Comparison of ENCODE assay signal across 24 mouse cellular contexts in genomic region chr4:117788308-117788707, GRCm38 (mm10). TPM values are rescaled to one million over a fixed set of nuclear protein-coding genes. Genes with fewer than 3 reads are reported as not detected.
A peak's percentile ranks its signal among the peaks of the same experiment; 100 is the strongest.
DNase-seq lines count a peak whose midpoint lies in the region; ATAC-seq and TF ChIP-seq lines count a peak whose summit lies in the region.
"Had no signal": no experiment of that assay in that cellular context is flagged by ENCODE, and none has a peak within 500 bp of the region (broad histone marks: within the 10 kb centered on the region; RNA-seq: fewer than 3 reads in every experiment).

No protein-coding gene starts in this region.

- 32% methylated on average over 10 of the region's 10 CpGs for WGBS in heart, adult 2 months
- 58% methylated on average over 10 of the region's 10 CpGs for WGBS in heart, embryonic 11.5 days (ENCODE audit: insufficient replicate concordance)
- 48% methylated on average over 10 of the region's 10 CpGs for WGBS in heart, postnatal 0 days

- H3K27me3 ChIP-seq in heart, adult 2 months (ENCODE audit: control insufficient read depth, insufficient read depth, low read length), result no peaks in the 10 kb centered on the region
- H3K27me3 ChIP-seq in heart, embryonic 11.5 days (ENCODE audit: control insufficient read depth, insufficient read depth, low read length), result no peaks in the 10 kb centered on the region
- no peaks in the 10 kb centered on the region for H3K27me3 ChIP-seq in heart, postnatal 0 days (ENCODE audit: control insufficient read depth, insufficient read depth, low read length)
- H3K27me3 ChIP-seq: CH12.LX; embryonic facial prominence, embryonic 15.5 days; lung, embryonic 15.5 days; neural tube, embryonic 12.5 days had no signal

- TF ChIP-seq CTCF in heart, adult 2 months (IDR thresholded peaks at IDR 0.05), result no peak
- no peak for TF ChIP-seq CTCF in heart, postnatal 0 days (IDR thresholded peaks at IDR 0.05; ENCODE audit: low read depth)

- no peaks in the 10 kb centered on the region for H3K36me3 ChIP-seq in heart, adult 2 months (ENCODE audit: control insufficient read depth, insufficient read depth, low read length)
- no peaks in the 10 kb centered on the region for H3K36me3 ChIP-seq in heart, embryonic 11.5 days (ENCODE audit: control insufficient read depth, insufficient read depth, low read length)
- H3K36me3 ChIP-seq in heart, postnatal 0 days (replicated peaks; ENCODE audit: control insufficient read depth, insufficient read depth, low read length), result no peaks in the 10 kb centered on the region
- H3K36me3 ChIP-seq: embryonic facial prominence, embryonic 15.5 days; forebrain, embryonic 10.5 days; lung, embryonic 15.5 days; neural tube, embryonic 12.5 days had no signal

- no peak for ATAC-seq in heart, embryonic 11.5 days (replicated peaks; ENCODE audit: insufficient number of reproducible peaks, low FRiP score, low TSS enrichment)
- ATAC-seq in heart, postnatal 0 days (ENCODE audit: insufficient read depth, low read depth), result peak; percentile 27; the same call in 1 of the 2 replicates
- ATAC-seq in granulocyte monocyte progenitor cell, adult 5-6 weeks (replicated peaks; ENCODE audit: poor library complexity, severe bottlenecking), result no peak

- intact Hi-C loops in heart, adult 2 months (cut with DNase I), result no loop called here

- peak; percentile 23 to 41 for DNase-seq in heart, adult 2 months
- DNase-seq in lung, postnatal 36 days, result peak; percentile 61
- DNase-seq in lung, postnatal 14 days, result no peak
- peak; percentile 16 for DNase-seq in heart, postnatal 0 days (ENCODE audit: low spot score)
- peak; percentile 63 for DNase-seq in testis, postnatal 10 days (ENCODE audit: low spot score)
- DNase-seq in gastrocnemius, adult 8-10 months (ENCODE audit: low spot score in 2 of 2), result no peak
- DNase-seq: cerebellum, adult 9-11 months; embryo, embryonic 11 days; gastrocnemius, postnatal 10 days; kidney, adult 18-20 months; kidney, postnatal 10 days had no signal

- no peak for TF ChIP-seq POLR2A in heart, adult 2 months (IDR thresholded peaks at IDR 0.05; ENCODE audit: insufficient read depth, low read depth, low read length)

- peak overlapping the region; percentile 69 for H3K27ac ChIP-seq in heart, adult 2 months
- no peak overlapping the region for H3K27ac ChIP-seq in heart, embryonic 11.5 days (ENCODE audit: low read depth, low read length)
- peak overlapping the region; percentile 13; the same call in 1 of the 2 replicates for H3K27ac ChIP-seq in heart, postnatal 0 days (ENCODE audit: low read depth)
- H3K27ac ChIP-seq: embryonic facial prominence, embryonic 15.5 days; forebrain, embryonic 10.5 days; lung, embryonic 15.5 days; neural tube, embryonic 12.5 days had no signal

- H3K9me3 ChIP-seq in heart, embryonic 11.5 days (replicated peaks; ENCODE audit: control insufficient read depth, low read length), result no peaks in the 10 kb centered on the region
- no peaks in the 10 kb centered on the region for H3K9me3 ChIP-seq in heart, postnatal 0 days (replicated peaks; ENCODE audit: control insufficient read depth, low read length)
- H3K9me3 ChIP-seq: embryonic facial prominence, embryonic 15.5 days; forebrain, embryonic 10.5 days; lung, embryonic 15.5 days; neural tube, embryonic 12.5 days had no signal

- no peaks in the 10 kb centered on the region for H3K79me2 ChIP-seq in heart, adult 2 months (replicated peaks; ENCODE audit: control insufficient read depth, insufficient read depth, low read length)

- H3K4me1 ChIP-seq in heart, adult 2 months (ENCODE audit: control insufficient read depth, insufficient read depth, low read length), result no peaks in the 10 kb centered on the region
- H3K4me1 ChIP-seq in heart, embryonic 11.5 days (ENCODE audit: control insufficient read depth, insufficient read depth, low read length), result no peaks in the 10 kb centered on the region
- no peaks in the 10 kb centered on the region for H3K4me1 ChIP-seq in heart, postnatal 0 days (ENCODE audit: control insufficient read depth, insufficient read depth)
- H3K4me1 ChIP-seq: embryonic facial prominence, embryonic 15.5 days; lung, embryonic 15.5 days; neural tube, embryonic 12.5 days had no signal

- peak; percentile 76; the same call in 1 of the 2 replicates for TF ChIP-seq EP300 in heart, adult 2 months (IDR thresholded peaks at IDR 0.05; ENCODE audit: insufficient read depth, low read depth, low read length)
- TF ChIP-seq EP300 in heart, postnatal 0 days (IDR thresholded peaks at IDR 0.05; ENCODE audit: low read depth), result 0 out of 2 replicates have a peak, but pooled peaks have one; percentile 71

- H3K9ac ChIP-seq in heart, adult 2 months (ENCODE audit: low read depth, low read length), result no peak overlapping the region
- no peak overlapping the region for H3K9ac ChIP-seq in heart, embryonic 11.5 days (ENCODE audit: low read depth, low read length)
- H3K9ac ChIP-seq in heart, postnatal 0 days (replicated peaks; ENCODE audit: low read depth, low read length), result no peak overlapping the region
- H3K9ac ChIP-seq: embryonic facial prominence, embryonic 15.5 days; lung, embryonic 15.5 days; neural tube, embryonic 12.5 days had no signal

- H3K4me3 ChIP-seq in heart, adult 2 months, result no peak overlapping the region
- H3K4me3 ChIP-seq in heart, embryonic 11.5 days (ENCODE audit: low read depth, low read length), result no peak overlapping the region
- no peak overlapping the region for H3K4me3 ChIP-seq in heart, postnatal 0 days (ENCODE audit: low read depth, low read length)
- H3K4me3 ChIP-seq: embryonic facial prominence, embryonic 15.5 days; forebrain, embryonic 10.5 days; lung, embryonic 15.5 days; neural tube, embryonic 12.5 days had no signal

- no peak overlapping the region for H3K4me2 ChIP-seq in heart, embryonic 11.5 days
- no peak overlapping the region for H3K4me2 ChIP-seq in heart, postnatal 0 days (ENCODE audit: low read depth, low read length)
- H3K4me2 ChIP-seq: embryonic facial prominence, embryonic 15.5 days; lung, embryonic 15.5 days; neural tube, embryonic 12.5 days had no signal

RNA-seq across cellular contexts. Expression of gene Klf17, which starts 22.9 kb away (rescaled TPM):
- total RNA-seq in heart, adult 2 months (2021), result not detected
- polyA plus RNA-seq in heart, adult 2 months (2012; rRNA removed), result not detected in 2 replicates
- polyA plus RNA-seq in heart, embryonic 11.5 days (2014; fragmentation: Nextera tagmentation; extraction: Ambion mirVana), result not detected in 2 replicates
- total RNA-seq in heart, postnatal 0 days (2014; rRNA removed; ENCODE audit: low replicate concordance), result not detected in 2 replicates
- not detected in 2 replicates for polyA plus RNA-seq in heart, postnatal 0 days (2015; fragmentation: Nextera tagmentation; extraction: Ambion mirVana)
- not detected for total RNA-seq in gastrocnemius, adult 8-10 months (2022)
- not detected in 2 replicates for total RNA-seq in granulocyte monocyte progenitor cell, adult 5-6 weeks (2014; fragmentation: Nextera tagmentation)
- total RNA-seq in granulocyte monocyte progenitor cell, adult 5-6 weeks (2017), result not detected in 2 replicates
- total RNA-seq: adrenal gland, postnatal 4 days; CH12.LX; gastrocnemius, postnatal 10 days; layer of hippocampus, adult 8-10 months; left cerebral cortex, adult 8-10 months; monocyte, adult 5-6 weeks had no signal
- polyA plus RNA-seq: embryonic facial prominence, embryonic 15.5 days; forebrain, embryonic 10.5 days; heart, embryonic 16.5 days; limb, embryonic 11.5 days; lung, embryonic 15.5 days; neural tube, embryonic 12.5 days had no signal

RNA-seq across cellular contexts. Expression of gene Slc6a9, which starts 46.0 kb away (rescaled TPM):
- 1 to 10 TPM; 2.5 to 3.4 TPM for total RNA-seq in heart, adult 2 months (2021)
- polyA plus RNA-seq in heart, adult 2 months (2012; rRNA removed), result 6.9 and 9.2 TPM in 2 replicates
- polyA plus RNA-seq in heart, embryonic 11.5 days (2014; fragmentation: Nextera tagmentation; extraction: Ambion mirVana), result 8.7 and 15.2 TPM in 2 replicates
- total RNA-seq in heart, postnatal 0 days (2014; rRNA removed; ENCODE audit: low replicate concordance), result 2.1 and 3.6 TPM in 2 replicates
- 1.7 and 2.0 TPM in 2 replicates for polyA plus RNA-seq in heart, postnatal 0 days (2015; fragmentation: Nextera tagmentation; extraction: Ambion mirVana)
- 10 to 100 TPM in 1 of 4 experiments, 1 to 10 TPM in 3; 6.3 to 12.0 (median 8.8) TPM for total RNA-seq in gastrocnemius, adult 8-10 months (2022)
- total RNA-seq in granulocyte monocyte progenitor cell, adult 5-6 weeks (2014; fragmentation: Nextera tagmentation), result not detected in 2 replicates
- total RNA-seq in granulocyte monocyte progenitor cell, adult 5-6 weeks (2017), result not detected in 2 replicates

Comparison
In these comparisons a context has a peak if more than half of its experiments do, and no peak if none do; other contexts are left out.
1. DNase-seq: peak in heart, adult 2 months (2 of 2), lung, postnatal 36 days (single experiment), heart, postnatal 0 days (single experiment) and testis, postnatal 10 days (single experiment); none in lung, postnatal 14 days (single experiment) and gastrocnemius, adult 8-10 months (0 of 2).